Mouse (Mus musculus): ENCODE data around the gene Samd1. TPM values are rescaled to one million over a fixed set of nuclear protein-coding genes. Genes with fewer than 3 reads are reported as not detected.
"Not testable (repeated sequence)": the region's sequence is repeated elsewhere in the genome, so short reads cannot be mapped to it uniquely, and the experiment has no call there.

The Samd1 gene
- total RNA-seq, 2 experiments from 2014 or later = 40.7 to 41.2 TPM

- peak; percentile 89 to 94 for DNase-seq (ENCODE audit: low spot score in 2 of 2)
- Histone ChIP-seq H3K4me3 (peak overlapping the region; percentile 67), H3K27ac (peak overlapping the region; percentile 92)
- peak; percentile 15; the same call in 1 of the 2 replicates for TF ChIP-seq CTCF (conservative IDR thresholded peaks at IDR 0.05)
Measured at GRCm38 (mm10) chr8:84004533-84005201, 7.2 kb downstream of the Samd1 start.

- not testable (repeated sequence) for DNase-seq (ENCODE audit: low spot score in 2 of 2); H3K4me3 ChIP-seq
- peak overlapping the region; percentile 92 for H3K27ac ChIP-seq
Measured at GRCm38 (mm10) chr8:84005502-84005901, 8.0 kb downstream of the Samd1 start.

GRCm38 (mm10) chr8:84008362-84008761, 10.9 kb downstream of the Samd1 start:
- no peak overlapping the region for H3K27ac ChIP-seq

GRCm38 (mm10) chr8:84009876-84010275, 12.4 kb downstream of the Samd1 start:
- Histone ChIP-seq H3K4me3 (no peak overlapping the region), H3K27ac (no peak overlapping the region)
- TF ChIP-seq CTCF (conservative IDR thresholded peaks at IDR 0.05) = peak; percentile 99; the same call in 1 of the 2 replicates
- DNase-seq (ENCODE audit: low spot score in 2 of 2) = peak; percentile 75 to 86

More at GRCm38 (mm10) chr8:84008362-84008761, 10.9 kb downstream of the Samd1 start:
- peak; percentile 35 for TF ChIP-seq CTCF (conservative IDR thresholded peaks at IDR 0.05)
- no peak overlapping the region for H3K4me3 ChIP-seq
- DNase-seq (ENCODE audit: low spot score in 2 of 2) = no peak

- peak in 1 of 2 experiments; percentile 66 for DNase-seq (ENCODE audit: low spot score in 2 of 2)
- peak overlapping the region; percentile 66 for H3K4me3 ChIP-seq
- peak; percentile 91 for TF ChIP-seq CTCF (conservative IDR thresholded peaks at IDR 0.05)
Measured at GRCm38 (mm10) chr8:84010625-84011611, 13.4 kb downstream of the Samd1 start.

GRCm38 (mm10) chr8:84011705-84012498, 14.4 kb downstream of the Samd1 start, which contains the start of gene 2210011C24Rik:
Gene 2210011C24Rik (minus strand): TSS chr8:84012171.
- DNase-seq (ENCODE audit: low spot score in 2 of 2) = no peak
- no peak for TF ChIP-seq CTCF (conservative IDR thresholded peaks at IDR 0.05)
- no peak within 1 kb of the TSS for H3K27ac ChIP-seq
- peak within 1 kb of the TSS; percentile 66 for H3K4me3 ChIP-seq

More at GRCm38 (mm10) chr8:84010625-84011611, 13.4 kb downstream of the Samd1 start:
- no peak overlapping the region for H3K27ac ChIP-seq

- peak overlapping the region; percentile 66; the same call in 1 of the 2 replicates for H3K4me3 ChIP-seq
- no peak for DNase-seq (ENCODE audit: low spot score in 2 of 2)
- TF ChIP-seq CTCF (conservative IDR thresholded peaks at IDR 0.05) = no peak
- H3K27ac ChIP-seq = no peak overlapping the region
Measured at GRCm38 (mm10) chr8:84012499-84013165, 15.2 kb downstream of the Samd1 start.

- DNase-seq (ENCODE audit: low spot score in 2 of 2) = no peak
- Histone ChIP-seq H3K4me3 (no peak overlapping the region), H3K27ac (no peak overlapping the region)
- peak; percentile 23; the same call in 1 of the 2 replicates for TF ChIP-seq CTCF (conservative IDR thresholded peaks at IDR 0.05)
Measured at GRCm38 (mm10) chr8:84015833-84016232, 18.4 kb downstream of the Samd1 start.

- no peak for DNase-seq (ENCODE audit: low spot score in 2 of 2)
- TF ChIP-seq CTCF (conservative IDR thresholded peaks at IDR 0.05) = no peak
- Histone ChIP-seq H3K4me3 (no peak overlapping the region), H3K27ac (no peak overlapping the region)
Measured at GRCm38 (mm10) chr8:84019738-84020137, 22.3 kb downstream of the Samd1 start.

- TF ChIP-seq CTCF (conservative IDR thresholded peaks at IDR 0.05) = no peak
- no peak for DNase-seq (ENCODE audit: low spot score in 2 of 2)
- no peak within 1 kb of the TSS for H3K4me3 ChIP-seq
- no peak within 1 kb of the TSS for H3K27ac ChIP-seq
Measured at GRCm38 (mm10) chr8:84021096-84021495, 23.6 kb downstream of the Samd1 start, which contains the start of gene Palm3. Gene Palm3 (plus strand): TSS chr8:84021471.

GRCm38 (mm10) chr8:84021569-84021968, 24.1 kb downstream of the Samd1 start:
- no peak overlapping the region for H3K27ac ChIP-seq
- no peak for TF ChIP-seq CTCF (conservative IDR thresholded peaks at IDR 0.05)
- no peak overlapping the region for H3K4me3 ChIP-seq
- DNase-seq (ENCODE audit: low spot score in 2 of 2) = no peak

GRCm38 (mm10) chr8:84023085-84023484, 25.6 kb downstream of the Samd1 start:
- TF ChIP-seq CTCF (conservative IDR thresholded peaks at IDR 0.05) = no peak
- Histone ChIP-seq H3K4me3 (no peak overlapping the region), H3K27ac (no peak overlapping the region)
- no peak for DNase-seq (ENCODE audit: low spot score in 2 of 2)

All from layer of hippocampus, adult 2 months (tissue).